Mouse (Mus musculus): ENCODE data around the gene Ppp1r13l. TPM values are rescaled to one million over a fixed set of nuclear protein-coding genes. Genes with fewer than 3 reads are reported as not detected.

Ppp1r13l gene
- polyA plus RNA-seq (2012): 25.2 and 26.0 TPM in 2 replicates

DNA sequence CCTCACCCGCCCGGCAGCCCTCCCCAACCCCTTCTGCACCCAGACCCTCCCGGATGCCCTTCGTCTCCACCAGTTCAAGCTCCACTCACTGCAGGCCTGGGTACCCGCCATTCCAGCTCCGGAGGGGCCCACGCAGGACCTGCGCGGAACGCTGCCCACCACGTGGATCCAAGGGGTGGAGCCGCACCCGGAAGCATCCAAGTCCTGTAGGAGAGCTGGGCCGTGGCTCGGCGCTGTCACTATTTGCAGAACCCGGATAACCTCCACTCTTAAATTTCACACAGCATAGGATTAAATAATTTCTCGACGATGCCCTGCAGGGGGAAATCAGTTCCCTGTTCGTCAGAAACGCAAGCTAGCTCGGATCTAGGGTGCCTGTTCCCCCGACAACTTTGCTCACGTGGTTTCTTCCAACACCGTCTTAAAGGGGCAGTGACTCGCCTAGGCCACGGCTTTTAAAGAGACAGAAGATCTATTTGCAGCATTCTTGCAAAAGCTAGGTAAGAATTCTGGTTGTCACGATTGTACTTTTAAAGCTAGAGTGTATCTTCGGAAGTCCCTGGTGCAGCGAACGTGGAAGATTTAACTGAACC, at the start of gene Ppp1r13l, which contains the start of gene Cd3eap:
Gene Ppp1r13l, plus strand, starts transcription at position 451 of the 593 bp plus-strand sequence.
Gene Cd3eap, minus strand, starts transcription at position 185 of the 593 bp plus-strand sequence.

GRCm38 (mm10) chr7:19309884-19310641, 49.5 kb upstream of the Ppp1r13l start, which contains the start of gene Fosb:
Gene Fosb (minus strand): TSS chr7:19310051.

DNA sequence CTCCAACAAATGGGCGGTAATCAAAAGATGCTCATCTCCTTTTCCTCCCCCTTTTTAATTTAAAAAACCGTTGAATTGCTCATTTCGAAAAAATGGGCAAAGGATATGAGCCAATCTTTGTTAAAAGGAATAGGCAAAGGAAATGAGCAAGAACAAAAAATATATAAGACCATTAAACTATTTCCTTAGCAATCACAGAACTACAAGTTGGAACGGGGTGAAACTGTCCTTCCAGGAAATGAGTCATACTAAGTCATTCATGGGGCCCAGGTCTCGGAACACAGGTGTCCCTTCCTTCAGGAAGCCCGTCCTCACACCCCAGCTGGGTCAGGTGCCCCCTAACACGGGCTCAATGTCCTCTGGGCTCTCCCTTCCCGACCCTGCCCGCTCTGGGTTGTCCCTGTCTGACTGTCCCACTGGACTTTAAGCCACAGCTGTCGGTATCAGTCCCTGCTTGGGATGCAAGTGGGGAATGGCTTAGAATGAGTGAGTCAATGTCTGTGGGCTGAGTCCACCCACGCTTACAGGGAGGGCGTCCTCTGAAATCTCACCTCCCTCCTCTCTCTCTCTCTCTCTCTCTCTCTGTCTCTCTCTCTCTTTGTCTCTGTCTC, 15.2 kb upstream of the Ppp1r13l start, which contains the start of gene Ercc1:
Gene Ercc1, plus strand, starts transcription at position 542 of the 611 bp plus-strand sequence.

GRCm38 (mm10) chr7:19381377-19382165, 22.0 kb downstream of the Ppp1r13l start, which contains the start of gene Ercc2:
Gene Ercc2 (plus strand): TSS chr7:19382010.

GRCm38 (mm10) chr7:19403731-19404296, 44.3 kb downstream of the Ppp1r13l start, which contains the start of gene Klc3:
Gene Klc3 (minus strand): TSS chr7:19404104.

GRCm38 (mm10) chr7:19404476-19404875, 44.9 kb downstream of the Ppp1r13l start, which contains the start of gene Ckm:
Gene Ckm (plus strand): TSS chr7:19404776.

Other genes with a start within 250 kb of the Ppp1r13l start
- 0.06 TPM in 1 of 2 replicates, not detected in the other for gene Gm4969, start 241.4 kb upstream of the Ppp1r13l start, polyA plus RNA-seq (2012)
- 16.3 and 20.9 TPM in 2 replicates for gene Fbxo46, start 239.9 kb upstream of the Ppp1r13l start, polyA plus RNA-seq (2012)
- 11.6 and 14.2 TPM in 2 replicates for gene Qpctl, start 210.5 kb upstream of the Ppp1r13l start, polyA plus RNA-seq (2012)
- gene Snrpd2, start 210.0 kb upstream of the Ppp1r13l start, polyA plus RNA-seq (2012): 52.2 and 53.2 TPM in 2 replicates
- 0.02 and 0.15 TPM in 2 replicates for gene Gipr, start 193.6 kb upstream of the Ppp1r13l start, polyA plus RNA-seq (2012)
- 19.2 and 24.7 TPM in 2 replicates for gene Eml2, start 183.3 kb upstream of the Ppp1r13l start, polyA plus RNA-seq (2012)
- gene Gpr4, start 147.2 kb upstream of the Ppp1r13l start, polyA plus RNA-seq (2012): 0.10 and 0.34 TPM in 2 replicates
- gene Opa3, start 131.4 kb upstream of the Ppp1r13l start, polyA plus RNA-seq (2012): 15.0 and 16.4 TPM in 2 replicates
- gene Vasp, start 87.9 kb upstream of the Ppp1r13l start, polyA plus RNA-seq (2012): 292 and 301 TPM in 2 replicates
- gene Ppm1n, start 79.7 kb upstream of the Ppp1r13l start, polyA plus RNA-seq (2012): 0.04 and 1.4 TPM in 2 replicates
- gene Rtn2, start 77.1 kb upstream of the Ppp1r13l start, polyA plus RNA-seq (2012): 0.21 and 0.27 TPM in 2 replicates
- gene Fosb, start 49.7 kb upstream of the Ppp1r13l start, polyA plus RNA-seq (2012): 1,389 and 2,050 TPM in 2 replicates
- gene Ercc1, start 15.0 kb upstream of the Ppp1r13l start, polyA plus RNA-seq (2012): 101 and 103 TPM in 2 replicates
- gene Cd3eap, start 266 bp upstream of the Ppp1r13l start, polyA plus RNA-seq (2012): 27.5 and 29.4 TPM in 2 replicates
- gene Ercc2, start 22.3 kb downstream of the Ppp1r13l start, polyA plus RNA-seq (2012): 53.5 and 65.8 TPM in 2 replicates
- gene Klc3, start 44.4 kb downstream of the Ppp1r13l start, polyA plus RNA-seq (2012): 0.63 and 0.65 TPM in 2 replicates
- 3.2 and 3.9 TPM in 2 replicates for gene Ckm, start 45.0 kb downstream of the Ppp1r13l start, polyA plus RNA-seq (2012)
- 76.5 and 81.2 TPM in 2 replicates for gene Mark4, start 99.1 kb downstream of the Ppp1r13l start, polyA plus RNA-seq (2012)
- gene Exoc3l2, start 103.6 kb downstream of the Ppp1r13l start, polyA plus RNA-seq (2012): 8.3 and 12.5 TPM in 2 replicates
- gene Bloc1s3, start 148.6 kb downstream of the Ppp1r13l start, polyA plus RNA-seq (2012): 5.2 and 5.9 TPM in 2 replicates
- gene Trappc6a, start 148.6 kb downstream of the Ppp1r13l start, polyA plus RNA-seq (2012): 181 and 197 TPM in 2 replicates
- gene Nkpd1, start 158.1 kb downstream of the Ppp1r13l start, polyA plus RNA-seq (2012): 0.23 and 0.40 TPM in 2 replicates
- gene Ppp1r37, start 203.3 kb downstream of the Ppp1r13l start, polyA plus RNA-seq (2012): 109 and 133 TPM in 2 replicates
- gene Zfp296, start 217.5 kb downstream of the Ppp1r13l start, polyA plus RNA-seq (2012): 28.5 and 30.1 TPM in 2 replicates
- 60.2 and 61.0 TPM in 2 replicates for gene Gemin7, start 217.8 kb downstream of the Ppp1r13l start, polyA plus RNA-seq (2012)
- 150 and 199 TPM in 2 replicates for gene Clasrp, start 244.7 kb downstream of the Ppp1r13l start, polyA plus RNA-seq (2012)

Measured in megakaryocyte-erythroid progenitor cell, adult 5 weeks (primary cell).